Mouse (Mus musculus) cerebellum, adult 2 months (tissue): ENCODE results near the gene Ypel2.

ENCODE experiments used
- CTCF ChIP-seq: fragments of 200-500 bp; IDR thresholded peaks from 2 replicates; pipeline ENCODE4 v1.5.1; 2011; ENCODE audit warnings: low read depth, mild to moderate bottlenecking, control low read depth, low read length, moderate library complexity, borderline replicate concordance; ENCODE audit not compliant: insufficient read depth
- POLR2A ChIP-seq: fragments of 200-500 bp; IDR thresholded peaks from 2 replicates; pipeline ENCODE4 v1.6.1; 2011; ENCODE audit warnings: low read length, control low read depth, borderline replicate concordance; ENCODE audit not compliant: insufficient read depth

DNA sequence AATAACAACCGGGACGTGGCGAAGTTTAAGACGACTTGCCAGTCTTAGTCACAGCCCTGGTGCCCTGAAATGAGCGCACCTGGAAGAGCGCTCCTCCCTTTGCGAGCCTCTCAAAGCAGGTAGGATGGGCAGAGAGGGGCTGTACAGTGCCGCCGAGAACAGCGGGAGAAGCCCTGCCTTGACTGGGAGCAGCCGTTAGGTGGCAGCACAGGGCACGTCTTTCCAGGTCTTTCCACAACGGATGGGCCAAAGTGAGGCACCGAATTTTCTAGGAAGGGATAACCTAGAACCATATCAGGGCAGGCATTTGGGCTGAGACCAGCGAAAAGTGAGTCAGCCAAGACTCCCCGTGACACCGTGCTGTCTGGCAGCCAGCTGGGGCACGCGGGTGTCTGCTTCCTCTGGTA lies 99.3 kb downstream of the Ypel2 start:
- TF ChIP-seq CTCF (peak; percentile 96), POLR2A (no peak)
